ENCODE assay signal across 1 mouse cellular context in genomic region chr5:137358382-137358781, GRCm38 (mm10).
A peak's percentile ranks its signal among the peaks of the same experiment; 100 is the strongest.
TF ChIP-seq lines count a peak whose summit lies in the region.

No protein-coding gene starts in this region.

TF ChIP-seq in CH12.LX, 34 proteins besides CTCF, POLR2A, EP300 and RAD21:
- TF ChIP-seq RCOR1 (conservative IDR thresholded peaks at IDR 0.05; ENCODE audit: low read depth, low read length) = no peak
- no peak for TF ChIP-seq JUND (conservative IDR thresholded peaks at IDR 0.05; ENCODE audit: low read depth, low read length)
- TF ChIP-seq ZMIZ1 (IDR thresholded peaks at IDR 0.05; ENCODE audit: low read depth, low read length) = no peak
- no peak for TF ChIP-seq USF2 (conservative IDR thresholded peaks at IDR 0.05; ENCODE audit: low read depth, low read length)
- TF ChIP-seq SMC3 (IDR thresholded peaks at IDR 0.05; ENCODE audit: low read depth, low read length) = peak; percentile 30; the same call in 1 of the 2 replicates
- TF ChIP-seq PAX5 (IDR thresholded peaks at IDR 0.05; ENCODE audit: low read length) = no peak
- TF ChIP-seq NELFE (IDR thresholded peaks at IDR 0.05; ENCODE audit: low read depth, low read length) = no peak
- no peak for TF ChIP-seq MYC (IDR thresholded peaks at IDR 0.05; ENCODE audit: low read depth, low read length)
- TF ChIP-seq IRF4 (IDR thresholded peaks at IDR 0.05; ENCODE audit: low read depth, low read length) = no peak
TF ChIP-seq in CH12.LX: peak in this region for 1.
